Mouse (Mus musculus): ENCODE data around the gene Psmb2. TPM values are rescaled to one million over a fixed set of nuclear protein-coding genes. Genes with fewer than 3 reads are reported as not detected.
A peak's percentile ranks its signal among the peaks of the same experiment; 100 is the strongest.

Gene Psmb2
- polyA plus RNA-seq, 1 experiment, result 171 TPM

DNA sequence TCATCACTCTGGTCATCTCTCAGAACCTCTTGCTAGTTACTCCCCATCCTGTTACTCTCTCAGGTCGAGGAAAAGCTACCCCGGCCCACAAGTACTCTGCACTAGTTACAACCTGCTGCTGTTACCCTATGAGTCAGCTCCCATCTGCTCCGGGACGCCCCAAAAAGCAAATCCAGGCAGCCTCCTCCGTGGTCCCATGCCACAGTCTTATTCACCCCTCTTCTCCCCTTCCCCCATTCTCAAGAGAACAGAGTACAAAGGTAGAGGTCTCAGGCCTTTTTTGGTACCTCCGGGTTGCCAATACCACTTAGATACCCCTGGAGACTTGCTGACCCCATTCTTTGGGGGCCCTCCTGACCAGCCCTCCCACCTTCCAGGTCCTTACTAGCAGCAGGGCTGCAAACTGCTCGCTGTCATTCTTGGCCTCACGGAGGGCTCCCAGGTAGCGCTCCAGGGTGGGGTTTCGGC lies 74.2 kb downstream of the Psmb2 start:
- peak in 1 of 2 experiments; percentile 63 for DNase-seq (ENCODE audit: extremely low spot score in 1 of 2, low spot score in 1 of 2)

DNA sequence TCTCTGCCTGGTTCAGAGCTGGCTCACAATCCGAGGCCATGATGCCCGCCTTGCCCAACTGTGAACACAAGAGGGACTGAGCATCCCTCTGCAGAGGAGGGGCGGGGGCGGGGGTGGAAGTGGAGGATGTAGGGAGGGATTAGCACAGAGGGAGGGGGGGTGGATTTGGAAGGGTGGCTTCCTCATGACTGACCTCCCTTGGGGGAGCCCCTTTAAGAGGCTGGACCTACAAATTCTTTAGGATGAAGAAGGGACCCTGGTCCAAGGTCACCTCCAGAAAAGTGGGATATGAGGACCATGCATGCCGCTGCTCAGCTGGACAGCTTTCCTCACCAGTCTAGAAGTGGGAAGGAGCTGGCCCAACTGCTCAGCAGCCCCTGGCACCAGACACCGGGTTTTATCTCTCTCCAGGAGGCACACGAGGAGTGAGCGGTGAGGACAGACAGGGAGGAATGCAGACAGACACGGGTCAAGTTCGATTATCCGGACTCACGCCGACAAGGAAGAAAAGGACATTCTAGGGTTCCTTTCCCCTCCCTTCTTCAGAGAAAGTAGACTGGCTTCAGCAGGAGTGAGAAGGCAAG lies 74.7 kb downstream of the Psmb2 start:
- DNase-seq (ENCODE audit: extremely low spot score in 1 of 2, low spot score in 1 of 2), result peak in 1 of 2 experiments; percentile 38

DNA sequence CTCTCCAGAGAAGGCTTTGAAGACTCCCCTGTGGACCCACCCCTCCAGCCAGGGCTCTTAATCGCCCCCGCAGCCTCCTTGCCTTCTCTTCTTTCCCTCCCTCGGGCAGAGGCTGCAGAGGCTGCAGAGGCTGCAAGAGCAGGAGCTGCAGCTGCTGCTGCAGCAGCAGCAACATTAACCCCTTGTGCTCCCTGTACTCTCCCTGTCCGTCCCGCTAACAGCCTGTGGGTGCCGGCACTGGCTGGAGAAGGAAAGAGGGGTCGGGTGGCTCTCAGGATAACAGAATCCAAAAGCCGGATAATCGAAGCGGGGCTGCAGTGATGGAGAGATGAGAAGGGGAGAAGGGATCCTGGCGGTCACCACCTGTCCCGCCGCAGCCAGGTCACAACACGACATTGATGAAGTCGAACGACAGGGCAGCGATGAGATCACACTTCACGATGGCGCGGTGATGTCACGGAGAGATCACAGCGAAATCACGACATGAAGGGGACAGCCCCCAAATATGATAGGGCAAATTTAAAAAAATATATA lies 75.2 kb downstream of the Psmb2 start:
- peak in 1 of 2 experiments; percentile 41 for DNase-seq (ENCODE audit: extremely low spot score in 1 of 2, low spot score in 1 of 2)

DNA sequence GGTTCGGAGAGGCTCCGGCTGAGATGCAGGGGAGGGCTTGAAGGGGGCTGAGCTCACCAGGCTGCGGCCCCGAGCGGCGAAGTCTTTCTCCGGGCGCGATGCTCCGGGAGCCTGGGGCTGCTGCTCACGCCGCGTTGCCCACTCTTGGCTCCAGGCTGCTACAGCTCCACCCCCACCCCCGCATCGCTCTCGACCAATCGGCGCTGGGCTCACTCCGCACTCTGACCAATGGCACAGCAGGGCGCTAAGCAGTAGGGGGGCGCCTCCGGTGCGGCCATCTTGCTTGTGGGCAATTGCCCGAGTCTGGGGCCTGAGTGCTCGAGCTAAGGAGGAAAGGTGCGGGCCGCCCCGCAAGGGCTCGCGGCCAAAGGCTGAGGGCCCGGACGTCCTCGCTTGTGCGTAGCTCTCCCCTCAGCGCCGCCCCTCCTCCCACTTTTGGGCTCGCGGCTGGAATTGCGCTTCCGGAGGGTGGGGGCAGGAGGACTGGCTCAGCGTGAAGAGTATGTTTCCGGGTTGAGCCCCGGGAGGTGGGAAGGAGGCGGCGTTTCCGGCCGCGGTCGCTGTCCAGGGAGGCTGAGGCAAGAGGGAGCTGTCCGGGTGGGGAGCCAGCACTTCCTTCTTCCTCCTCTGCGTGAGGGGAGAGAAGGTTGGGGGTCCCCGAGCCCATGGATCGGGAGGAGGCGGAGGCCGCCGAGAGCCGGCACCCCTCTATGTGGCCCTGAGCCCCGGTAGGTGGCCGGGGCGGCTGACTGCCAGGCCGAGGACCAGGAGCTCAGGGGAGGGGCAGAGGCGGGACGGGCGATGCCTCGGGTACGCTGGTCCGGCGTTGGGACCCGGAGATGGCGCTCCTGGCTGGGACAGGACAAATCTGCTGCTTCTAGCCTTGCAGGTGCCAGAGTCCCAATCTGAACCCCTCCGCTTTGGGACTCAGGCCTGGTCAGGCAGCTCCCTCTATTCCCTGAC lies 76.1 kb downstream of the Psmb2 start, which contains the start of the genes Ncdn and AU040320:
Gene Ncdn, minus strand, starts transcription at position 171 of the 963 bp plus-strand sequence.
Gene AU040320, plus strand, starts transcription at position 277 of the 963 bp plus-strand sequence.
- peak; percentile 95 to 98 for DNase-seq (ENCODE audit: extremely low spot score in 1 of 2, low spot score in 1 of 2)

DNA sequence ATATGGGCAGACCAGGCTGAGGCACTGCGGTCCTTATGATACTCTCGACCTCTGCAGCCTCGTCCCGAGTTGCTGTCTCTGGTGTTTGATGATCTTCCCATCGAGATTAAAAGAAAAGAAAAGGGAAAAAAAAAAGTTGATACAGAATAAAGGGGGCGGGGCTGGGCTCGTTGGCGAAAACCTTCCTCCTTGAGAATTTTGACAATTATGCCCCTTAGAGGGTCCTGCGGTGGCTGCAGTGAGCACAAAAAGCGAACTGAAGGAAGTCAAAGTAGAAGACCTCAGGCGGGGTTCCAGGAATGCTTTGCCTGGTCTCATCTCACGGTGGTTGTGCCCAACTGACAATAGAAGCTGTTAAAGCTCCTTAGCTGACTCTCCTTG lies 76.8 kb downstream of the Psmb2 start:
- no peak for DNase-seq (ENCODE audit: extremely low spot score in 1 of 2, low spot score in 1 of 2)

DNA sequence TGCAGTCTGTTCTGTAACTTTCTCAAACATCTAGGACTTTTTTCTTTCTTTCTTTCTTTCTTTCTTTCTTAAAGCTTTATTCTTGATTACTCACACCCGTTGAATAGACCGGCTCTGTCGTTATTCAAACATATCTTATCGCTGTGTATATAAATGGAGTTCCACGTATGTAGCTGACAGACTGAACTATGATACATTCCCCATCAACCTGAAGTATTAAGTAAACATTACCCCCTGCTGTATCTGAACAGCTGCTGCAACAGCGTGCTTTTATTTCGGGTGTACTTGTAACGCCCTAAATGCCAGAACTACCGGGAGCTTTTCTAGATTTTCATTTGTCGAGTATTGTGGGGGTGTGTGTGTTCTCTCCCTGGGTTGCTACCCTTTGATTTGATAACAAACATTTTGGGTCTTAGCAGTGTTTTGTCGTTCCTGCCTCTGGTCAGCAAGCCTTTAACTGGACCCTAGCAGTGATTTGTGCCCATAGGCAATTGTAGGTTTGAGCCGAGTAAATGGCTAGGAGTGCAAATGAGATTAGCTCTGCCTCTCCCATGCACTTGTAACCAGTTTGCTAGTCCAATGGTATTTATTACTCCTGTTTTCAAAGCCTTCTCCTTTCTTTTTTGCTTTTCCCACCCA lies 77.4 kb downstream of the Psmb2 start:
- DNase-seq (ENCODE audit: extremely low spot score in 1 of 2, low spot score in 1 of 2), result no peak

DNA sequence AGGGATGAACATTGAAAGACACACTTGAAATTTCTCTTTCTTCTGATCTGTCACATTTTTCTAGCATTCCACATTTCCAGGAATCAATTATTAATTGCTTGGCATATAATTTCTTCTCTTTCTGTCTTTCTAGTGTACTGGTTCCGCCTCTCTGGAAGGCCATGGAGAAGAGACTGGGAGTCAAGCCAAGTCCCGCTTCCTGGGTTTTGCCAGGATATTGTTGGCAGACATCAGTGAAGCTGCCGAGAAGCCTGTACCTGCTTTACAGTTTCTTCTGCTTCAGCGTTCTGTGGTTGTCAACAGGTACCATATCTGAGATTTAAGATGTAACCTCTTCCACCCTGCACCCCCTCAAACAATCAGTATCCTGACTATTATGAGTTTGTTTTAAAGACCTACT lies 79.3 kb downstream of the Psmb2 start:
- DNase-seq (ENCODE audit: extremely low spot score in 1 of 2, low spot score in 1 of 2), result peak in 1 of 2 experiments; percentile 56

DNA sequence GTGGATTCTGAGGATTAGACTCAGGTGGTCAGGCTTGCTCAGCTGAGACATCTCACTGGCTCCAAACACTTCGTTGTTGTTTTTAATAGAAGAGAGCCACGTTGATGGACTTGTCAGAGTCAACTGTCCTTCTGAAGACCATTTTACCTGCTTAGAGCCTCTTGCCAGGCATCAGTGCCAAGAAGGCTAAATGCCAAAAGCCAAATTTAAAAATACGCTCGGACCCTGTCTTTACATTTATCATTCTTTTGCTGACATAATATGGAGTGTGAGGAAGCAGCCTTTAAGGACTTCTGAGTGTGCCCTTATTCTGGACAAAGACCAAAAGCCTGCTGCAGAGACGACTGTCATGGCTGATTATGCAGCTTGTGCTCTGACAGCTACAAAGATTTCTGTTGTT lies 80.9 kb downstream of the Psmb2 start:
- no peak for DNase-seq (ENCODE audit: extremely low spot score in 1 of 2, low spot score in 1 of 2)

Other genes with a start within 250 kb of the Psmb2 start
- 10.9 and 11.5 TPM in 2 replicates for gene Ago3, start 248.1 kb upstream of the Psmb2 start, polyA plus RNA-seq (2012; rRNA removed)
- gene Ago1, start 209.0 kb upstream of the Psmb2 start, polyA plus RNA-seq (2012; rRNA removed), result 32.0 and 35.6 TPM in 2 replicates
- 6.4 and 6.8 TPM in 2 replicates for gene Ago4, start 144.2 kb upstream of the Psmb2 start, polyA plus RNA-seq (2012; rRNA removed)
- gene Clspn, start 120.7 kb upstream of the Psmb2 start, polyA plus RNA-seq (2012; rRNA removed), result 0.50 and 1.2 TPM in 2 replicates
- 50.9 and 53.0 TPM in 2 replicates for gene 5730409E04Rik, start 67.8 kb upstream of the Psmb2 start, polyA plus RNA-seq (2012; rRNA removed)
- gene Tfap2e, start 58.6 kb downstream of the Psmb2 start, polyA plus RNA-seq (2012; rRNA removed), result 0.04 TPM in 1 of 2 replicates, not detected in the other
- gene Ncdn, start 75.8 kb downstream of the Psmb2 start, polyA plus RNA-seq (2012; rRNA removed), result 953 and 983 TPM in 2 replicates
- gene AU040320, start 75.9 kb downstream of the Psmb2 start, polyA plus RNA-seq (2012; rRNA removed), result 50.5 and 53.4 TPM in 2 replicates

Measured in frontal cortex, adult 2 months (tissue).